Mouse (Mus musculus): ENCODE data around the gene Xpc.

- TF ChIP-seq CTCF (IDR thresholded peaks at IDR 0.05; ENCODE audit: extremely low read depth, insufficient read depth, insufficient read length, insufficient replicate concordance): no peak
- no peak for TF ChIP-seq POLR2A (IDR thresholded peaks at IDR 0.05; ENCODE audit: low read depth, low read length)
Measured at GRCm38 (mm10) chr6:91522816-91523215, 7.1 kb upstream of the Xpc start.

All from spleen, adult 2 months (tissue).